Mouse (Mus musculus): Measurements from ENCODE around the gene Apoc4. TPM values are rescaled to one million over a fixed set of nuclear protein-coding genes. Genes with fewer than 3 reads are reported as not detected.

The Apoc4 gene
- total RNA-seq, 2 experiments from 2014 or later = not detected

GRCm38 (mm10) chr7:19678901-19679300, 2.4 kb downstream of the Apoc4 start:
- no peak for DNase-seq (ENCODE audit: low spot score in 2 of 2)

GRCm38 (mm10) chr7:19677872-19678271, 3.4 kb downstream of the Apoc4 start, which contains the start of gene Apoc2:
Gene Apoc2 (minus strand): TSS chr7:19677941.
- DNase-seq (ENCODE audit: low spot score in 2 of 2) = no peak

GRCm38 (mm10) chr7:19676662-19677061, 4.6 kb downstream of the Apoc4 start:
- DNase-seq (ENCODE audit: low spot score in 2 of 2) = no peak

- DNase-seq (ENCODE audit: low spot score in 2 of 2) = no peak
Measured at GRCm38 (mm10) chr7:19675824-19676223, 5.5 kb downstream of the Apoc4 start.

- no peak for DNase-seq (ENCODE audit: low spot score in 2 of 2)
Measured at GRCm38 (mm10) chr7:19673083-19673699, 8.1 kb downstream of the Apoc4 start.

GRCm38 (mm10) chr7:19671511-19671910, 9.8 kb downstream of the Apoc4 start:
- no peak for DNase-seq (ENCODE audit: low spot score in 2 of 2)

GRCm38 (mm10) chr7:19668947-19669721, 12.1 kb downstream of the Apoc4 start:
- peak; percentile 94 to 95 for DNase-seq (ENCODE audit: low spot score in 2 of 2)

- no peak for DNase-seq (ENCODE audit: low spot score in 2 of 2)
Measured at GRCm38 (mm10) chr7:19667434-19667833, 13.8 kb downstream of the Apoc4 start.

GRCm38 (mm10) chr7:19666750-19667149, 14.5 kb downstream of the Apoc4 start:
- DNase-seq (ENCODE audit: low spot score in 2 of 2) = no peak

- peak; percentile 93 to 97 for DNase-seq (ENCODE audit: low spot score in 2 of 2)
Measured at GRCm38 (mm10) chr7:19664955-19665841, 16.1 kb downstream of the Apoc4 start, which contains the start of gene Clptm1. Gene Clptm1 (minus strand): TSS chr7:19665033.

- no peak for DNase-seq (ENCODE audit: low spot score in 2 of 2)
Measured at GRCm38 (mm10) chr7:19664455-19664954, 16.8 kb downstream of the Apoc4 start.

GRCm38 (mm10) chr7:19663940-19664339, 17.3 kb downstream of the Apoc4 start:
- DNase-seq (ENCODE audit: low spot score in 2 of 2) = peak; percentile 17 to 19

GRCm38 (mm10) chr7:19652614-19653013, 28.7 kb downstream of the Apoc4 start:
- DNase-seq (ENCODE audit: low spot score in 2 of 2) = no peak

GRCm38 (mm10) chr7:19651063-19651786, 30.1 kb downstream of the Apoc4 start:
- DNase-seq (ENCODE audit: low spot score in 2 of 2) = no peak

GRCm38 (mm10) chr7:19641223-19641622, 40.1 kb downstream of the Apoc4 start:
- DNase-seq (ENCODE audit: low spot score in 2 of 2) = no peak

GRCm38 (mm10) chr7:19635074-19635827, 46.0 kb downstream of the Apoc4 start:
- no peak for DNase-seq (ENCODE audit: low spot score in 2 of 2)

GRCm38 (mm10) chr7:19634591-19634990, 46.7 kb downstream of the Apoc4 start:
- DNase-seq (ENCODE audit: low spot score in 2 of 2) = no peak

- no peak for DNase-seq (ENCODE audit: low spot score in 2 of 2)
Measured at GRCm38 (mm10) chr7:19633855-19634254, 47.4 kb downstream of the Apoc4 start.

- DNase-seq (ENCODE audit: low spot score in 2 of 2) = no peak
Measured at GRCm38 (mm10) chr7:19633197-19633596, 48.1 kb downstream of the Apoc4 start.

- DNase-seq (ENCODE audit: low spot score in 2 of 2) = no peak
Measured at GRCm38 (mm10) chr7:19632720-19633119, 48.6 kb downstream of the Apoc4 start.

Data from layer of hippocampus, postnatal 10 days (tissue).